Comparison of ENCODE assay signal across 9 mouse cellular contexts in the genomic region with DNA sequence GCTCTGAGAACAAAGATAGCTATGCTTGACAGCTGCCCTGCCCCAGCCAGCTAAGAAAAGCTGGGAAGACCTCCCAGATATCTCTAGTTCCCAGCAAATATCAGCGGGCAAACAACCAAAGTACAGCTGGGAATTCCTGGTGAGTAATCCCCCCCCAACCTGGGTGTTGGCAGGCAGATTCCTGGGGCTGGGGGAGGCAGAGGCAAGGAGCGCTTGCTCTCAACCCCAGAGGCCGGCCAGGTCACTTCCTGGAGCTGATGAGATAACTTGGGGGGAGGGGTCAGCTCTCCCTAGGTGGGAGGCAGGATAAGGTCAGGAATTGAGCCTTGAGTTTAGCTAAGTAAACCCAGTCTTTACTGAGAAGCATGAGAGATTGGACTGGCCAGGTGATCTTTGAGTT. TPM values are rescaled to one million over a fixed set of nuclear protein-coding genes. Genes with fewer than 3 reads are reported as not detected.
DNase-seq lines count a peak whose midpoint lies in the region; ATAC-seq and TF ChIP-seq lines count a peak whose summit lies in the region.
"Had no signal": no experiment of that assay in that cellular context is flagged by ENCODE, and none has a peak within 500 bp of the region (broad histone marks: within the 10 kb centered on the region; RNA-seq: fewer than 3 reads in every experiment).

No protein-coding gene starts in this region.

- WGBS in heart, embryonic 10.5 days: 2% methylated on average over 3 of the region's 3 CpGs
- 12% methylated on average over 3 of the region's 3 CpGs for WGBS in liver, embryonic 12.5 days (ENCODE audit: insufficient replicate concordance)

- no peaks in the 10 kb centered on the region for H3K9me3 ChIP-seq in heart, embryonic 10.5 days
- H3K9me3 ChIP-seq in liver, embryonic 12.5 days (replicated peaks): no peaks in the 10 kb centered on the region
- H3K9me3 ChIP-seq in E14TG2a.4 (ENCODE audit: low read length): peaks cover 5% of the 10 kb centered on the region; the same call in 1 of the 2 replicates
- H3K9me3 ChIP-seq: embryonic facial prominence, embryonic 12.5 days had no signal

- no peak overlapping the region; the same call in 1 of the 2 replicates for H3K4me2 ChIP-seq in liver, embryonic 12.5 days
- H3K4me2 ChIP-seq: embryonic facial prominence, embryonic 12.5 days had no signal

- peak; percentile 94 for DNase-seq in heart, embryonic 10.5 days (ENCODE audit: low spot score)
- no peak for DNase-seq in heart, postnatal 14 days
- DNase-seq in liver: peak; percentile 9
- DNase-seq in heart, postnatal 10 days: peak; percentile 24 to 34
- DNase-seq in layer of hippocampus, adult 9-11 months: no peak
- DNase-seq in urinary bladder, postnatal 25 days (ENCODE audit: low spot score): no peak

- H3K4me1 ChIP-seq in heart, embryonic 10.5 days: peaks cover 57% of the 10 kb centered on the region
- H3K4me1 ChIP-seq in liver, embryonic 12.5 days: peaks cover 16% of the 10 kb centered on the region
- peaks cover 54% of the 10 kb centered on the region for H3K4me1 ChIP-seq in E14TG2a.4 (replicated peaks; ENCODE audit: low read depth, low read length)

- no peak overlapping the region for H3K9ac ChIP-seq in liver, embryonic 12.5 days
- H3K9ac ChIP-seq: embryonic facial prominence, embryonic 12.5 days had no signal

- no peaks in the 10 kb centered on the region for H3K36me3 ChIP-seq in heart, embryonic 10.5 days
- H3K36me3 ChIP-seq in liver, embryonic 12.5 days: no peaks in the 10 kb centered on the region
- H3K36me3 ChIP-seq in E14TG2a.4 (ENCODE audit: insufficient read depth, low read length): no peaks in the 10 kb centered on the region
- H3K36me3 ChIP-seq: embryonic facial prominence, embryonic 12.5 days had no signal

- intact Hi-C loops in heart, postnatal 14 days (cut with DNase I): no loop called here
- intact Hi-C loops in heart, postnatal 10 days (cut with DNase I): no loop called here

- no peaks in the 10 kb centered on the region for H3K27me3 ChIP-seq in heart, embryonic 10.5 days (ENCODE audit: insufficient read depth, poor library complexity, severe bottlenecking)
- H3K27me3 ChIP-seq in liver, embryonic 12.5 days (replicated peaks): peaks cover 12% of the 10 kb centered on the region
- H3K27me3 ChIP-seq in E14TG2a.4 (ENCODE audit: insufficient read depth, low read length): 0 out of 2 replicates have a peak, but pooled peaks cover 5% of the 10 kb centered on the region
- H3K27me3 ChIP-seq: embryonic facial prominence, embryonic 12.5 days had no signal

- TF ChIP-seq CTCF in E14TG2a.4 (conservative IDR thresholded peaks at IDR 0.05; ENCODE audit: low read length): no peak

- ATAC-seq in liver, embryonic 12.5 days: no peak

- H3K27ac ChIP-seq in heart, embryonic 10.5 days: peak overlapping the region; percentile 85
- H3K27ac ChIP-seq in liver, embryonic 12.5 days: no peak overlapping the region
- H3K27ac ChIP-seq: embryonic facial prominence, embryonic 12.5 days had no signal

- peak overlapping the region; percentile 28; the same call in 1 of the 2 replicates for H3K4me3 ChIP-seq in heart, embryonic 10.5 days
- H3K4me3 ChIP-seq in liver, embryonic 12.5 days: no peak overlapping the region
- H3K4me3 ChIP-seq in E14TG2a.4 (replicated peaks; ENCODE audit: low read length): peak overlapping the region; percentile 37
- H3K4me3 ChIP-seq: embryonic facial prominence, embryonic 12.5 days had no signal

RNA-seq across cellular contexts. Expression of a gene that starts 10.8 kb away (rescaled TPM):
- polyA plus RNA-seq in heart, embryonic 10.5 days (2016; fragmentation: Nextera tagmentation; extraction: Ambion mirVana): 62.6 and 67.8 TPM in 2 replicates
- total RNA-seq in heart, postnatal 14 days (2021): 10 to 100 TPM; 49.7 to 51.0 TPM
- polyA plus RNA-seq in liver, embryonic 12.5 days (2016; fragmentation: Nextera tagmentation; extraction: Ambion mirVana): 15.6 and 15.9 TPM in 2 replicates
- 10 to 100 TPM; 70.7 to 71.9 TPM for total RNA-seq in heart, postnatal 10 days (2021)

Comparison
In these comparisons a context has a peak if more than half of its experiments do, and no peak if none do; other contexts are left out.
1. DNase-seq: peak in heart, embryonic 10.5 days (single experiment), liver (single experiment) and heart, postnatal 10 days (2 of 2); none in heart, postnatal 14 days (0 of 2), layer of hippocampus, adult 9-11 months (single experiment) and urinary bladder, postnatal 25 days (single experiment).